Mouse (Mus musculus): ENCODE results near the gene Siah3.
A peak's percentile ranks its signal among the peaks of the same experiment; 100 is the strongest.

The Siah3 gene

GRCm38 (mm10) chr14:75473061-75473930 lies 17.5 kb downstream of the Siah3 start:
- no peak for DNase-seq

- DNase-seq, result no peak
These were observed 20.1 kb downstream of the Siah3 start for GRCm38 (mm10) chr14:75475887-75476286.

GRCm38 (mm10) chr14:75482231-75483175 lies 26.7 kb downstream of the Siah3 start:
- no peak for DNase-seq

GRCm38 (mm10) chr14:75483176-75483546 lies 27.4 kb downstream of the Siah3 start:
- DNase-seq, result no peak

- DNase-seq, result no peak
These were observed 32.1 kb downstream of the Siah3 start for GRCm38 (mm10) chr14:75487932-75488331.

GRCm38 (mm10) chr14:75493555-75494194 lies 37.9 kb downstream of the Siah3 start:
- DNase-seq, result no peak

- no peak for DNase-seq
These were observed 39.1 kb downstream of the Siah3 start for GRCm38 (mm10) chr14:75494926-75495325.

- no peak for DNase-seq
These were observed 45.8 kb downstream of the Siah3 start for GRCm38 (mm10) chr14:75501501-75501990.

- peak in 1 of 2 experiments; percentile 13 for DNase-seq
These were observed 46.7 kb downstream of the Siah3 start for GRCm38 (mm10) chr14:75502446-75502845.

GRCm38 (mm10) chr14:75504255-75504654 lies 48.5 kb downstream of the Siah3 start:
- no peak for DNase-seq

- no peak for DNase-seq
These were observed 49.5 kb downstream of the Siah3 start for GRCm38 (mm10) chr14:75505126-75505840.

GRCm38 (mm10) chr14:75506246-75506645 lies 50.5 kb downstream of the Siah3 start:
- no peak for DNase-seq

GRCm38 (mm10) chr14:75510125-75510524 lies 54.3 kb downstream of the Siah3 start:
- DNase-seq, result no peak

- DNase-seq, result no peak
These were observed 57.2 kb downstream of the Siah3 start for GRCm38 (mm10) chr14:75512946-75513345.

GRCm38 (mm10) chr14:75516161-75516560 lies 60.4 kb downstream of the Siah3 start:
- DNase-seq, result no peak

- no peak for DNase-seq
These were observed 61.3 kb downstream of the Siah3 start for GRCm38 (mm10) chr14:75516917-75517595.

- no peak for DNase-seq
These were observed 62.6 kb downstream of the Siah3 start for GRCm38 (mm10) chr14:75518196-75518887.

- DNase-seq, result no peak
These were observed 63.1 kb downstream of the Siah3 start for GRCm38 (mm10) chr14:75518899-75519298.

GRCm38 (mm10) chr14:75519668-75520067 lies 63.9 kb downstream of the Siah3 start:
- DNase-seq, result no peak

- no peak for DNase-seq
These were observed 68.9 kb downstream of the Siah3 start for GRCm38 (mm10) chr14:75524648-75525047.
